Mouse (Mus musculus) left cerebral cortex, postnatal 25 days (tissue): ENCODE data around the gene Klf2. TPM values are rescaled to one million over a fixed set of nuclear protein-coding genes. Genes with fewer than 3 reads are reported as not detected.

Source experiments
- DNase-seq, 2 experiments: peaks; one replicate each; pipeline ENCODE4 v3.0.0; 2022; ENCODE audit warnings: low spot score in 2 of 2, mixed read lengths in 1 of 2
- intact Hi-C: fragments of 180-260 bp; cut with DNase I; formaldehyde crosslinking; loops from one replicate; pipeline ENCODE4 v1.15.1; 2025
- total RNA-seq, 2 experiments: library from RNA; stranded (reverse); gene quantifications; 2 replicates each; pipeline ENCODE4 v1.2.3; 2021

Gene Klf2
- total RNA-seq, 2 experiments from 2014 or later, result 13.6 to 18.2 TPM

DNA sequence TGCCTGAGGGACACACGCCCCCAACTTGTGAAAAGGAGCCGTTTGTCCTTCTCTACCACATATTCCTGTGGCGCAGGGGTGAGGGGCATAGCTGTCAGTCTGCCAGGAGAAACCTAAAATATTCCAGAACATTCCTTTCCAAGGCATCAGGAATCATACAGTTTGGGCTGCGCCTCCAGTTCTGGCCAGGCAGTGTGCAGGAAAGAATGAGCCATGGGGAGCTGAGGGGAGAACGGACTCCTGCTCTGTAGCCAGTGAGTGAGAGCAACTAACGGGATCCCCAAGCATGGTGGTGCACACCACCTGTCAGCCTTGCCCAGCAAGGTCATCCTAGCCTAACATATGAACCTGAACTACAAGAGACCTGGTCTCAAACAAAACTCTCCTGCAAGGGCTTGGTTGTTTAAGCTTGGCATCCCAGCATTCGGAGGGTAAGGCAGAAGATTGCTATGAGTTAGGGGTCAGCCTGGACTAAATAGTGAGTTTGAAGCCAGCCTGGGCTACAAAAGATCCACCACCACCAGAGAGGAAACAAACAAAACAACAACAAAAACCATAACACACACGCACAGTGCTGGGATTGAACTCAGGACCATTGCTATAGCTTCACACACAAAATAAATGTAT lies 15.7 kb upstream of the Klf2 start:
- intact Hi-C loops, result loop anchor here (2.0 kb wide), 1 partner anchor 16 kb away; the partner anchor contains the start of gene Klf2
- peak in 1 of 2 experiments; percentile 27 for DNase-seq

DNA sequence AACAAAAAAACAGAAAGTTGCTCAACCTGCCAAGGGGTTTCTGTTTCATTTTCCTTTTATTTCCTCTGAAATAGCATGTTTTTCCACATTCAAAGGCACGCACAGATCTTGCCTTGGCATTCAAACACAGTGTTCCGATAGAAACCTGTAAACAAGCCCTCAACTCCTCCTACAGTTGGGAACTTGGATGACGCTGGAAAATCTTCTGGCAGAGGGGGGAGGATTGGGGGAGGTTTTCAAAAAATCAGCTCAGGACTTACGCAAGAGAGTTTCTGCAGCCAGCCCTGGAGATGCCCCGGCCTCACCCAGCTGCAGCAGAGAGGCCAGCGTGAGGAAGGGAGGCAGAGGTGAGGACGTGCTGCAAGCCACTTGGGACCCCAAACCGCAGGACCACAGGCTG lies 15.2 kb upstream of the Klf2 start:
- DNase-seq, result peak in 1 of 2 experiments; percentile 61
- intact Hi-C loops, result loop anchor here (2.0 kb wide), 1 partner anchor 15 kb away; the partner anchor contains the start of gene Klf2

- intact Hi-C loops, result no loop called here
- DNase-seq, result no peak
These were observed 13.5 kb upstream of the Klf2 start, which contains the start of gene Gm10282 for GRCm38 (mm10) chr8:72305210-72305905. Gene Gm10282 (minus strand): TSS chr8:72305260.

DNA sequence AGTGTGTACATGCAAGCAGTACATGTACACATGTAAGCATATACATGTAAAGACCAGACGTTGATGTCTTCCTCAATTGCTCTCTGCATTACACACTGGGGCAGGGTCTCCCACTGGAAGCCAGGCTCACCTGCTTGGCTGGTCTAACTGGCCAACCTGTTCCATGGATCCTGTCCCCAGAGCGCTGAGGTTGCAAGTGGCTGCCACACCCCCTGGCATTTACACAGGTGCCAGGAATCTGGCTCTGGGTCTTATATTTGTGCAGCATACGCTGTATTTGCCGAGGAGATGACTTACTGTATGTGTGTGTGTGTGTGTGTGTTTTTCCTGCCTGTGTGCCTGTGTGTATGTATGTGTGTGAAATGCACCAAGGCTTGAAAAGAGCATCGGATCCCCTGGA lies 11.9 kb upstream of the Klf2 start:
- intact Hi-C loops, result no loop called here
- DNase-seq, result no peak

GRCm38 (mm10) chr8:72308276-72308675 lies 10.6 kb upstream of the Klf2 start:
- intact Hi-C loops, result no loop called here
- DNase-seq, result no peak

DNA sequence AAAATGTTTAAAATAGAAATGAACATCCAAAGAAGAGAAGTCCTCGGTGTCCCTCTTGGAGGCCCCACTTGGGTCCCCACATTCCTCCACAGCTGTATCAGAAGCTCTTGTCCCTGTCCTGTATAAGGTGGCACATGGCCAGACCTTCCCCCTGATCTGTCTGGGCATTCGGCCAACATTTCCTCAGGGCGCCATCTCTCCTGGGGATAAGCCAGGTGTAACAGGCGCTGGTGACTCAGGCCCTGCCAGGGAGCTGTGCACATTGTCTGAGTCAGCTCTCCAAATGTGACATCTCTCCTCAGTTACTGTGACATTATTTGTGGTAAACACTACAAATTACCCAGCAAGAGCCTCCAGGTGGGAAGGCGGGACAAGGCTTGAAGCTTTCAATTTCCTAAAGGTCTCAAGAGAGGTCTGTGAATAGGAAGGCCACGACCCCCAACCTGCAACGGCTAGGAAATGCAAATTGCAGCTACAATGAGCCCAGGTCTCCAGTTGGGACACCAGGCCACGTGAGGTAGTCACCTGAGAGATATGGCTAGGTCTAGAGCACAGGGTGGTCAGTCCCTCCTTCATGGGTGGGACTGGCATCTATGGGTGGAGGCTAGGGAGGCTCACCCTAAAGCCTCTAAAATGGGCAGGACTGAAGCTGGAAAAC lies 7.9 kb upstream of the Klf2 start:
- intact Hi-C loops, result no loop called here
- peak; percentile 61 to 89 for DNase-seq

GRCm38 (mm10) chr8:72312926-72313518 lies 5.8 kb upstream of the Klf2 start:
- intact Hi-C loops, result no loop called here
- DNase-seq, result no peak

GRCm38 (mm10) chr8:72316053-72316695 lies 2.7 kb upstream of the Klf2 start:
- intact Hi-C loops, result no loop called here

DNA sequence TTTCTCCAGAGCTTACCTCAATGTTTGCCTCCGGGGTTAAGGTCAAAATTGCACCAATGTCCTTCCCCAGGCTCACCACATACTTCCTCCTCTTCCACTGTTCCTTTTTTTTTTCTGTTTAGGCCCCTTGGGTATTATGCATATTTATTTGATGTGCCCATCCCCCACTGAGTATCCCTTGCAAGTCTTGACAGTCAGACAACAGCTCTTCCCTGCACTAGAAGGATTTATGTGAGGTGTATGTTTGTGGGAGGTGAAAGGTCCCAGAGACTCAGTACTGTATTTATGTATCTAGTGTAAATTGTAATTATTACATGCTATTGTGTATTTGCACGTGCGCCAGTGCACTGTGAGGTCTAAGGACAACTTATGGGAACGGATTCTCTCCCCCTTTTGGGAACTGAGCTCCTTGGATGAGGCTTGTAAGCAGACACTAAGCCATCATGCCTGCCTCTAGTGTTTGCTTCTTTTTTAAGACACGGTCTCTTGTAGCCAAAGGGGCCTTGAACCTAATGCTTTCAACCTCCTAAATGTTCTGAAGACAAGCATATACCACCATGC lies 1.0 kb upstream of the Klf2 start:
- intact Hi-C loops, result loop anchor here (2.0 kb wide), 2 partner anchors 15 to 45 kb away; no protein-coding TSS in a partner anchor
- no peak for DNase-seq

More at GRCm38 (mm10) chr8:72316053-72316695, 2.7 kb upstream of the Klf2 start:
- no peak for DNase-seq

DNA sequence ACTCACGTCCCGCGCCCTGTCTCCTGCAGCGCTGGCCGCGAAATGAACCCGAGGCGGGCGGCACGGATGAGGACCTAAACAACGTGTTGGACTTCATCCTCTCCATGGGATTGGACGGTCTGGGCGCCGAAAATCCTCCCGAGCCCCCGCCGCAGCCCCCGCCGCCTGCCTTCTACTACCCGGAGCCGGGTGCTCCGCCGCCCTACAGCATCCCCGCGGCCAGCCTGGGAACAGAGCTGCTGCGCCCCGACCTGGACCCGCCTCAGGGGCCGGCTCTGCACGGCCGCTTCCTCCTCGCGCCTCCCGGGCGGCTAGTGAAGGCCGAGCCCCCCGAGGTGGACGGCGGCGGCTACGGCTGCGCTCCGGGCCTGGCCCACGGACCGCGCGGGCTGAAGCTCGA lies 564 bp downstream of the Klf2 start:
- intact Hi-C loops, result loop anchor here (2.0 kb wide), 2 partner anchors 17 to 43 kb away; no protein-coding TSS in a partner anchor
- no peak for DNase-seq

GRCm38 (mm10) chr8:72319921-72320802 lies 1.3 kb downstream of the Klf2 start:
- DNase-seq, result peak; percentile 18 to 24
- intact Hi-C loops, result loop anchor here (2.0 kb wide), 2 partner anchors 17 to 43 kb away; no protein-coding TSS in a partner anchor

GRCm38 (mm10) chr8:72320803-72321583 lies 2.2 kb downstream of the Klf2 start:
- no peak for DNase-seq
- intact Hi-C loops, result no loop called here

DNA sequence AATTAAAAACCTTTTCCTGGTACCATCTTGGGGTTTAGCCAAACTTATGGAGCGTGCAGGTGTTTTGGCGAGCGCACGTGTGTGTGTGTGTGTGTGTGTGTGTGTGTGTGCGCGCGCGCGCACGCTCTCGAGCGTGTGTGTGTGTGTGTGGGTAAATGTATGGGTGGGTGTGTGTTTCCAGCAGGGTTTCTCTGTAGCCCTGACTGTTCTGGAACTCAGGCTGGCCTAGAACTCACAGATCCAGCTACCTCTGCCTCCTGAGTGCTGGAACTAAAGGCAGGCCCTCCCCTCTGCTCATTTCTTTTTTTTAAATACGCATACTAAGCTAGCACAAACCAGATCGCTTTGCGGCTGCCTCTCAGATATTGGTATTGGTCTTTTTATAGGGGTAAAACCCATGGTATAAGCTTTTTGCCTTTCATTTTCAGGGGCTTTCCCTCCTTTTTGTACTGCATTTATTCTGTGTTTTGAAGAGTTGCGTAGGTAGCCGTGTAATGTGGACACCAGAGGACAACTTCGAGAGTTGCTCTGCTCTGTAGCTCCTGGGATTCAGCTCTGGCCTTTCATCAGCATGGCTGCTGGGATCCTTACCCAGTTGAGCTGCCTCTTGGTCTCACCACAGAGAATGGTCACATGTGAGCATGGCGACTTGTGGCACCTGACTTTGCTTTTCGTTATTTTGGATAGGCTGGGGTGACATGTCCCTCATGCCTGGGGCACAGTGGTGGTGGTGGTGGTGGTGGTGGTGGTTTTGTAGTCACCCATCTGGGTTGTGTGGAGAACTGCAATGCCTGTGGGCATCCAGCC lies 3.0 kb downstream of the Klf2 start:
- intact Hi-C loops, result no loop called here
- DNase-seq, result no peak

DNA sequence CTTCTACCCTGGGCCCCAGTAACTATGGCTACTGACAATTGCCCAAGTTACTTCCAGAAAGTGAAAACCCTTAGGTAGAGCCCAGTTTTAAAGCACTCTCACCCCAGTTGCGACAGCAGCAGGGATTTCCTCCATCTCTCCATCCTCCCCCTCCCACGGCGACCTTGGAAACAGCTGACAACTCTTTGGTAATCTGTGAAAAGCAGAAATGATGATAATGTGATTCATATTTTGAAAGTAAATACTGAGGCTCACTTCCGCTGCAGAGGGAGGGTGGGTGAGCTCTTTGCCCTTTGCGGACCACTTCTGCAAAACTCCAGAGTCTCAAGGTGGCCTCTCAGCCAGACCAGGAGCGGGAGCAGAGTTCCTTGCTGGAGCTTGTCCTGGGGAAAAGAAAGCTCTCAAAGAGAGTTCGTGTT lies 3.6 kb downstream of the Klf2 start:
- intact Hi-C loops, result no loop called here
- DNase-seq, result no peak

- peak in 1 of 2 experiments; percentile 67 for DNase-seq
- intact Hi-C loops, result no loop called here
These were observed 4.4 kb downstream of the Klf2 start for GRCm38 (mm10) chr8:72323131-72323725.

DNA sequence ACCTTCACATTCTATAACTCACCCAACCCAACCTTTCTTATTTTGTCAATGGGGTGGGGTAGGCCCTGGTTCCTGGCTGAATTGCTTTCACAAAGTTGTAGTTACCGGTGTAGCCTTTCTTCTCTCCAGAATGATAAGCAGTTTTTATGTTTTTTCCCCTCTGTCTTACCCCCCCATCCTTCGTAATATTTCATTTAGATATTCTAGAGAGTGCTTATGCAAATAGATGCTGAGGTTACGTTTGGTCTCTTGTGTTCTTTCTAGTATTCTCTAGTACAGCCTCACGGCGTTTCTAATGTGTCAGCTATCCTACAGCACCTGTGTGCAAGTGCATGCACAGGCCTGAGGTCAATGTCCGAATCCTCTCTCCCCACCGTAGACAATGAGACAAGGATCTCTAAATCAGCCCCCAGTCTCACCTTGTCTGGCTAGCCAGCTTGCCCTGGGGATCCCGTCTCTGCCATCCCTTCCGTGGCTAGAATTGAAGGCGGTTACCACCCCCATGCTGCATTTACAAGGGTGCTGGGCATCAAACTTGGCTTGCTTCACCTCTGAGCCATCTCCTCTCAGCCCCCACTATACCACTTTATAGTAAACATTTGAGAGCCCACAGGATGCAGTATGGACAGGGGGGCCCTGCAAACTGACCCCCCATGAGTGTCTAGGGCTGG lies 5.3 kb downstream of the Klf2 start:
- no peak for DNase-seq
- intact Hi-C loops, result loop anchor here (1.0 kb wide), 1 partner anchor 38 kb away; no protein-coding TSS in a partner anchor
